Mouse (Mus musculus) layer of hippocampus, adult 2 months (tissue): ENCODE measurements at regions not wholly inside any gene's neighbourhood (a gene's known extent, or its start where the extent isn't known, plus 50 kb on each side); places are given as distances from the start of the nearest gene placed in this dataset.

Source experiments
- DNase-seq, 2 experiments: peaks; one replicate each; pipeline ENCODE4 v3.0.0; 2022; ENCODE audit warnings: low spot score in 2 of 2
- H3K27ac ChIP-seq: fragments of 200-600 bp; 2 replicates; pipeline ENCODE4 v1.8.1; 2022
- H3K4me3 ChIP-seq: fragments of 200-600 bp; 2 replicates; pipeline ENCODE4 v1.8.1; 2022; ENCODE audit warnings: mild to moderate bottlenecking
- CTCF ChIP-seq: fragments of 200-600 bp; conservative IDR thresholded peaks from 2 replicates; pipeline ENCODE4 v1.8.1; 2022; ENCODE audit warnings: antibody characterized with exemption, mild to moderate bottlenecking, moderate library complexity

GRCm38 (mm10) chr7:95868753-95869152 lies 302.3 kb upstream of the Tenm4 start:
- TF ChIP-seq CTCF = no peak
- DNase-seq = no peak
- Histone ChIP-seq H3K27ac (no peak overlapping the region), H3K4me3 (no peak overlapping the region)

- TF ChIP-seq CTCF = no peak
- no peak for DNase-seq
- Histone ChIP-seq H3K27ac (no peak overlapping the region), H3K4me3 (no peak overlapping the region)
These were observed 290.3 kb upstream of the Tenm4 start for GRCm38 (mm10) chr7:95880576-95881267.

DNA sequence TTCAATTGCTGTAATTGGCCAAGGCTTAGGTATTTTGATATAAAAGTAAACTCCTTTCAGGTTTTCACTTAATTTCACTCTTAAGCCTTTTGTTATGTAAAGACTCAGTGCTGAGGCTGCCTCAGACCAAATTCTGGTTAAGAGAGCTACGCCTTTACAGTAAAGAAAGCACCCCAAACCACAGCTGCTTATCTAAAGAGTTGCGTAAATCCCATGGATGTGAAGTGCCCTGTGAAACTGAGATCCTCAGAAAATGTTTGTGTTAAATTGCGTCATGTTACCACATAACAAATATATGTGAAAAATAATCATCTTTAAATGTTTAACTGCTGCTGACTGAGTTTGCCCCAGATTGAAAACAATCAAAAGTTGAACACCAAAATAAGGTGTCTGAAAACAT lies 269.5 kb upstream of the Tenm4 start:
- Histone ChIP-seq H3K4me3 (no peak overlapping the region), H3K27ac (no peak overlapping the region)
- TF ChIP-seq CTCF = no peak

GRCm38 (mm10) chr7:95914406-95915080 lies 256.5 kb upstream of the Tenm4 start:
- no peak for TF ChIP-seq CTCF
- DNase-seq = no peak

More for the DNA sequence above, 269.5 kb upstream of the Tenm4 start:
- DNase-seq = no peak

GRCm38 (mm10) chr7:95919932-95920331 lies 251.1 kb upstream of the Tenm4 start:
- DNase-seq = no peak
- TF ChIP-seq CTCF = no peak
- Histone ChIP-seq H3K4me3 (no peak overlapping the region), H3K27ac (no peak overlapping the region)

More at GRCm38 (mm10) chr7:95914406-95915080, 256.5 kb upstream of the Tenm4 start:
- Histone ChIP-seq H3K4me3 (no peak overlapping the region), H3K27ac (no peak overlapping the region)

DNA sequence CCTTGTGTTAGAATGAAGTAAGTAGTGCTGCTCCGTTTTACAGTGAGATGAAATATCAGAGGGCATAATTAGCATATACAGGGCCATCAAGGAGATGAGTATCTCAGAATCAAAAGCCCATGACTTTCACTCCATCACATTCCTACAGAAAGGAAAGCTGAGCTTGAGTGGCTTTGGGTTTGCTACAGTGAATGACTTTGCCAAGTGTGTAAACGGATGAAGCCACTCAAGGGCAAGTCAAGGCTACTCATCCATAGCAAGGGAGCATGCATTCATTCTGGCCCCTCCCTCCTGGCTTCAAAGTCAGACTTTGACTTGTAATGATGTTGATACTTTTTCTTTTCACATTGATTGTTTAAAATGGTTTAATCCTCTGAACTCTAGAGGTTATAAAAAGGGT lies 246.2 kb upstream of the Tenm4 start:
- DNase-seq = no peak
- TF ChIP-seq CTCF = no peak
- Histone ChIP-seq H3K4me3 (no peak overlapping the region), H3K27ac (no peak overlapping the region)

GRCm38 (mm10) chr7:95926119-95927039 lies 244.7 kb upstream of the Tenm4 start:
- Histone ChIP-seq H3K27ac (peak overlapping the region; percentile 48), H3K4me3 (no peak overlapping the region)
- peak in 1 of 2 experiments; percentile 40 for DNase-seq
- no peak for TF ChIP-seq CTCF

- no peak overlapping the region for H3K27ac ChIP-seq
- DNase-seq = no peak
- TF ChIP-seq CTCF = no peak
- no peak overlapping the region for H3K4me3 ChIP-seq
These were observed 234.4 kb upstream of the Tenm4 start for GRCm38 (mm10) chr7:95936599-95936998.

- no peak for TF ChIP-seq CTCF
- Histone ChIP-seq H3K4me3 (no peak overlapping the region), H3K27ac (no peak overlapping the region)
- DNase-seq = no peak
These were observed 227.6 kb upstream of the Tenm4 start for GRCm38 (mm10) chr7:95943420-95943819.

- H3K27ac ChIP-seq = no peak overlapping the region
- TF ChIP-seq CTCF = no peak
- H3K4me3 ChIP-seq = no peak overlapping the region
- no peak for DNase-seq
These were observed 218.7 kb upstream of the Tenm4 start for GRCm38 (mm10) chr7:95952395-95952794.

DNA sequence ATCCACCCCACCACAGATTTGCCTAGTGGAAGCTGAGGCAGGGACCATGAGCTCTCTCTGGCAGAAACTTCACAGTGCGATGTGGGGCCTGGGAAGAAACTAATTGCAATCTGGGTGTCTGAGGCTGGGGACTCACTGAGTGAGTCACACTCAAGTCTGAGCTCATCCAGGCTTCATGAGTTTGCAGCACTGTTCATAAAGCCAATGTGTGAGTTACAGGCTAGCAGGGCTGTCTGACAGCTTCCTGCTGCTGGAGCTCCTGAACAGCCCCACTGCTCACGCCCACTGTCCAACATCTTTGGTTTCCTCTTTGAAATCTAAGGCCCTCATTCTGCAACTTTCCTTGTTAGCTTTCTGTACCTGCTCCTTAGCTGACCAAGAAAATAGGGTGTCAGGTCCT lies 216.5 kb upstream of the Tenm4 start:
- TF ChIP-seq CTCF = no peak
- Histone ChIP-seq H3K4me3 (no peak overlapping the region), H3K27ac (no peak overlapping the region)
- DNase-seq = no peak

DNA sequence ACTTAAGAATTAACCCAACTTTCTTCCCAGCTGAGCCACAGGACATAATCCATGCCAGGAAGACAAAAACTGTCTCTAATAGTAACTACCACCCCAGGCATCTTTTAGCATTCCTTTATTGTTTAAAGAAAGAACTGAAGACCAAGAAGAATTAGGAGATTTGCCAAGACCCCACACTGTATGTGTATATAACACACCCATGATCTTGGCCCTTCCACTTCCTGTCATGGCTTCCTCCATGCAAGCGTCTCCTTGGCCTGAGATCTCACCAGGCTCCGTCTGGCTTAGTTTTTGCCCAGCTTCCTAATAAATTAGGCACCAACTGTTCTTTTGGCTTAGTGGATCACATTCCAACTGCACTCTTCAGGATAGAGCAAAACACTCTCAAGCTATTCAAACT lies 215.9 kb upstream of the Tenm4 start:
- DNase-seq = no peak
- Histone ChIP-seq H3K27ac (no peak overlapping the region), H3K4me3 (no peak overlapping the region)
- TF ChIP-seq CTCF = no peak

DNA sequence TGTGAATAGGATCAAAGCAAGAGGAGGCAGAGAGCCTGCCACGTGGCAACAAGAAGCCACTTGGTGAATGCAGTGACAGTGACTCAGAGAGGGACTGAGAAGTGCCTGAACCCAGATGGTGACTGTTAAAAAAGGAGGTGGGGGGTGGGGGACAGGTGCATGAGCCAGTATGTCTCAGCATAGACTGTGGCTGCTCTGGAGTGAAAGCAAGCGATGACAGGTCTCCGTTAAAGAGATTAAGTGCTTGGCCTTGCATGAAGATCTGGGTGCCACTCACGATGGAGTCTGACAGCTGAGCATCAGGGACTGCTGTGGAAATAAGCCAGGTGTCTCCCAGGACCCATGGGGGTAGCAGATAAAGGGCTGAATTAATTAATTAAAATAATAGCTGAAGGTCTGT lies 212.0 kb upstream of the Tenm4 start:
- H3K4me3 ChIP-seq = no peak overlapping the region
- DNase-seq = no peak
- TF ChIP-seq CTCF = no peak
- H3K27ac ChIP-seq = no peak overlapping the region

DNA sequence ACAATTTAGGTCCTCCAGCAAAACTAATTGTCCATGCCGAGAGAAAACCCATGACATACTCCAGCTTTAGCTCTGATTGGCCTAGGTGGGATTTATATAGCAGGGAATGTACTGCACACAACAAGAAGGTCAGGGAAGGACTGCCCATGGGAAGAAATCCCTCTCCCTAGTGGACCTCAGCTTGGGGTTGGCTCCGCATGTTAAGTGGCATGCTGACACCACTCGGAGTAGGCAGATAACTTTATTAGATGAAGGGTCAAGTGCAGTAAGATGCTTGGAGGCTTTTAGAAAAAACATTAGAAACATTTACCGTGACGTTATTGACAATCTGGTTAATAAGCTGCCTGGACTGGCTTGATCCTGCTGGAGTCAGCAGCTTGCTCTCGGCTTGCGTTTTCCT lies 199.2 kb upstream of the Tenm4 start:
- TF ChIP-seq CTCF = no peak
- Histone ChIP-seq H3K4me3 (no peak overlapping the region), H3K27ac (no peak overlapping the region)
- DNase-seq = no peak
